28 mouse cellular contexts compared by ENCODE assay signal in genomic region chr6:15900495-15900894, GRCm38 (mm10).
"Had no signal": no experiment of that assay in that cellular context is flagged by ENCODE, and none has a peak within 500 bp of the region (broad histone marks: within the 10 kb centered on the region; RNA-seq: fewer than 3 reads in every experiment).

No protein-coding gene starts in this region.

- DNase-seq: left cerebral cortex, postnatal 4 days; liver; liver, embryonic 13.5 days; liver, postnatal 0 days; lung, adult 18-20 months; lung, embryonic 14.5 days; lung, postnatal 10 days; lung, postnatal 14 days; lung, postnatal 36 days; lung, postnatal 4 days; midbrain, embryonic 14.5 days had no signal

- ATAC-seq: liver, embryonic 12.5 days; liver, postnatal 0 days; lung, postnatal 0 days; midbrain, embryonic 13.5 days; midbrain, embryonic 15.5 days; midbrain, embryonic 16.5 days had no signal

- H3K4me3 ChIP-seq: limb, embryonic 10.5 days; limb, embryonic 12.5 days; limb, embryonic 13.5 days; limb, embryonic 15.5 days; liver, embryonic 12.5 days; liver, embryonic 13.5 days; liver, embryonic 15.5 days; lung, embryonic 15.5 days; megakaryocyte, embryonic 14.5 days; midbrain, embryonic 10.5 days; midbrain, embryonic 12.5 days; midbrain, embryonic 13.5 days; midbrain, embryonic 15.5 days; myocyte; neural tube, embryonic 12.5 days; neural tube, embryonic 13.5 days had no signal

- H3K4me1 ChIP-seq: limb, embryonic 10.5 days; limb, embryonic 12.5 days; limb, embryonic 15.5 days; liver, embryonic 12.5 days; liver, embryonic 13.5 days; liver, embryonic 15.5 days; lung, embryonic 15.5 days; megakaryocyte, embryonic 14.5 days; midbrain, embryonic 10.5 days; midbrain, embryonic 12.5 days; midbrain, embryonic 13.5 days; midbrain, embryonic 15.5 days; neural tube, embryonic 12.5 days had no signal
